ENCODE assay signal across 12 mouse cellular contexts in the genomic region with DNA sequence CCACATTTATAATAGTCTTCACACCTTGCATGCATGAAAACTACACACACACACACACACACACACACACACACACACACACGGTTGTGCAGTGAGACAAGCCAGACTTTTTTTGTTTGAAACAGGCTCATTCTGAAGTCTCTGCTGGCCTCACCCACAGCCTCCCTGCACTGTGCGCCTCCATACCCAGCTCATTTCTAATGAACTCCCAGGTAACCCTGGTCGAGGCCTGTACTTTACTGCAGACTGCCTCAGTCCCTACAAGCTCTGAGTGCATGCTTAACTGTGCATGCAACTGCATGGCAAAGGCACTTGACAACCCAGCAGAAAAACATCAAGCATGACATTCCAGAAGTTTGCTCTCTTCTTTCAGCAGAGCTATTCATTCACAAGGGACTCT.
DNase-seq lines count a peak whose midpoint lies in the region; ATAC-seq lines count a peak whose summit lies in the region.
"Had no signal": no experiment of that assay in that cellular context is flagged by ENCODE, and none has a peak within 500 bp of the region (broad histone marks: within the 10 kb centered on the region; RNA-seq: fewer than 3 reads in every experiment).

No protein-coding gene starts in this region.

- whole genome bisulfite sequencing in forebrain, embryonic 12.5 days: 59% methylated on average over 3 of the region's 3 CpGs
- WGBS in forebrain, embryonic 10.5 days: 72% methylated on average over 3 of the region's 3 CpGs
- 66% methylated on average over 3 of the region's 3 CpGs for WGBS in kidney, embryonic 15.5 days
- 65% methylated on average over 3 of the region's 3 CpGs for WGBS in hindbrain, embryonic 12.5 days
- 51% methylated on average over 3 of the region's 3 CpGs for WGBS in midbrain, embryonic 15.5 days

- no peak overlapping the region for H3K9ac ChIP-seq in forebrain, embryonic 12.5 days
- no peak overlapping the region for H3K9ac ChIP-seq in kidney, embryonic 15.5 days
- no peak overlapping the region for H3K9ac ChIP-seq in hindbrain, embryonic 12.5 days
- no peak overlapping the region for H3K9ac ChIP-seq in midbrain, embryonic 15.5 days
- H3K9ac ChIP-seq: limb, embryonic 15.5 days had no signal

- no peaks in the 10 kb centered on the region for H3K9me3 ChIP-seq in forebrain, embryonic 12.5 days
- no peaks in the 10 kb centered on the region for H3K9me3 ChIP-seq in forebrain, embryonic 10.5 days
- no peaks in the 10 kb centered on the region for H3K9me3 ChIP-seq in kidney, embryonic 15.5 days (replicated peaks)
- H3K9me3 ChIP-seq in hindbrain, embryonic 12.5 days (replicated peaks): no peaks in the 10 kb centered on the region
- H3K9me3 ChIP-seq in midbrain, embryonic 15.5 days: no peaks in the 10 kb centered on the region
- H3K9me3 ChIP-seq: heart, embryonic 15.5 days; limb, embryonic 15.5 days; megakaryocyte, embryonic 14.5 days had no signal

- H3K4me1 ChIP-seq in forebrain, embryonic 12.5 days: peaks cover 34% of the 10 kb centered on the region
- peaks cover 38% of the 10 kb centered on the region for H3K4me1 ChIP-seq in forebrain, embryonic 10.5 days
- H3K4me1 ChIP-seq in kidney, embryonic 15.5 days: peaks cover 23% of the 10 kb centered on the region
- H3K4me1 ChIP-seq in hindbrain, embryonic 12.5 days: peaks cover 33% of the 10 kb centered on the region
- peaks cover 31% of the 10 kb centered on the region for H3K4me1 ChIP-seq in midbrain, embryonic 15.5 days
- H3K4me1 ChIP-seq: megakaryocyte, embryonic 14.5 days had no signal

- H3K4me2 ChIP-seq in forebrain, embryonic 12.5 days: no peak overlapping the region
- no peak overlapping the region for H3K4me2 ChIP-seq in kidney, embryonic 15.5 days
- no peak overlapping the region for H3K4me2 ChIP-seq in hindbrain, embryonic 12.5 days (replicated peaks)
- H3K4me2 ChIP-seq in midbrain, embryonic 15.5 days: no peak overlapping the region

- no peak overlapping the region for H3K27ac ChIP-seq in forebrain, embryonic 12.5 days
- no peak overlapping the region for H3K27ac ChIP-seq in forebrain, embryonic 10.5 days
- H3K27ac ChIP-seq in kidney, embryonic 15.5 days: no peak overlapping the region
- H3K27ac ChIP-seq in hindbrain, embryonic 12.5 days: no peak overlapping the region
- no peak overlapping the region for H3K27ac ChIP-seq in midbrain, embryonic 15.5 days

- H3K4me3 ChIP-seq in forebrain, embryonic 12.5 days (replicated peaks): no peak overlapping the region
- H3K4me3 ChIP-seq in forebrain, embryonic 10.5 days: no peak overlapping the region
- H3K4me3 ChIP-seq in kidney, embryonic 15.5 days (replicated peaks): no peak overlapping the region
- H3K4me3 ChIP-seq in hindbrain, embryonic 12.5 days: no peak overlapping the region
- H3K4me3 ChIP-seq in midbrain, embryonic 15.5 days: no peak overlapping the region
- H3K4me3 ChIP-seq: limb, embryonic 15.5 days; megakaryocyte, embryonic 14.5 days had no signal

- ATAC-seq in forebrain, embryonic 12.5 days (ENCODE audit: low FRiP score): peak; percentile 54; the same call in 1 of the 2 replicates
- peak; percentile 74; the same call in 1 of the 2 replicates for ATAC-seq in kidney, embryonic 15.5 days (replicated peaks; ENCODE audit: low FRiP score)
- peak; percentile 57; the same call in 1 of the 2 replicates for ATAC-seq in hindbrain, embryonic 12.5 days (ENCODE audit: low FRiP score)
- ATAC-seq in midbrain, embryonic 15.5 days (replicated peaks): peak; percentile 57; the same call in 1 of the 2 replicates

- no peaks in the 10 kb centered on the region for H3K36me3 ChIP-seq in forebrain, embryonic 12.5 days (replicated peaks)
- H3K36me3 ChIP-seq in forebrain, embryonic 10.5 days (replicated peaks): no peaks in the 10 kb centered on the region
- H3K36me3 ChIP-seq in kidney, embryonic 15.5 days: no peaks in the 10 kb centered on the region
- no peaks in the 10 kb centered on the region for H3K36me3 ChIP-seq in hindbrain, embryonic 12.5 days
- H3K36me3 ChIP-seq in midbrain, embryonic 15.5 days (replicated peaks): no peaks in the 10 kb centered on the region
- H3K36me3 ChIP-seq: heart, embryonic 15.5 days; limb, embryonic 15.5 days had no signal

- DNase-seq in forebrain, embryonic 10.5 days (ENCODE audit: extremely low spot score, low spot score): no peak
- DNase-seq in kidney, adult 8-10 months: no peak
- DNase-seq in layer of hippocampus, adult 9-10 months (ENCODE audit: low spot score): no peak
- no peak for DNase-seq in c-Kit-positive CD71-positive TER-119-positive erythroid progenitor cells, embryonic 14.5 days (ENCODE audit: low spot score)
- DNase-seq: thymus, postnatal 14 days had no signal

- H3K27me3 ChIP-seq in forebrain, embryonic 12.5 days: no peaks in the 10 kb centered on the region
- no peaks in the 10 kb centered on the region for H3K27me3 ChIP-seq in forebrain, embryonic 10.5 days (ENCODE audit: poor library complexity, severe bottlenecking)
- H3K27me3 ChIP-seq in kidney, embryonic 15.5 days: no peaks in the 10 kb centered on the region
- H3K27me3 ChIP-seq in hindbrain, embryonic 12.5 days: no peaks in the 10 kb centered on the region
- no peaks in the 10 kb centered on the region for H3K27me3 ChIP-seq in midbrain, embryonic 15.5 days (replicated peaks)
- H3K27me3 ChIP-seq: heart, embryonic 15.5 days; limb, embryonic 15.5 days; megakaryocyte, embryonic 14.5 days had no signal
